Mouse (Mus musculus) ES-Bruce4 (cell line): ENCODE measurements around the gene Tpm4. TPM values are rescaled to one million over a fixed set of nuclear protein-coding genes. Genes with fewer than 3 reads are reported as not detected.

Experiments
- H3K27ac ChIP-seq: 2 replicates; pipeline ENCODE4 v1.5.1; 2012; ENCODE audit warnings: low read length, inconsistent platforms; ENCODE audit not compliant: insufficient read depth
- H3K27me3 ChIP-seq: 2 replicates; pipeline ENCODE4 v1.6.1; 2012; ENCODE audit warnings: mild to moderate bottlenecking, low read length, inconsistent platforms; ENCODE audit not compliant: control insufficient read depth, poor library complexity, insufficient read depth, severe bottlenecking
- H3K36me3 ChIP-seq: 2 replicates; pipeline ENCODE4 v1.6.1; 2012; ENCODE audit warnings: inconsistent platforms, mild to moderate bottlenecking, low read length, moderate library complexity; ENCODE audit not compliant: control insufficient read depth, poor library complexity, insufficient read depth, severe bottlenecking
- H3K4me1 ChIP-seq: one replicate; pipeline ENCODE4 v1.8.1; 2011; ENCODE audit warnings: low read length; ENCODE audit not compliant: control insufficient read depth, insufficient read depth
- H3K4me3 ChIP-seq: 2 replicates; pipeline ENCODE4 v1.5.1; 2011; ENCODE audit warnings: low read depth, mild to moderate bottlenecking, low read length
- H3K9ac ChIP-seq: 2 replicates; pipeline ENCODE4 v1.6.1; 2012; ENCODE audit warnings: low read depth, mild to moderate bottlenecking, inconsistent platforms; ENCODE audit not compliant: poor library complexity, severe bottlenecking
- H3K9me3 ChIP-seq: replicated peaks from 2 replicates; pipeline ENCODE4 v1.6.1; 2012; ENCODE audit warnings: mild to moderate bottlenecking, low read length, inconsistent platforms; ENCODE audit not compliant: control insufficient read depth, poor library complexity, insufficient read depth, severe bottlenecking
- CTCF ChIP-seq: IDR thresholded peaks from one replicate; pipeline ENCODE4 v1.8.1; 2011; ENCODE audit warnings: low read depth, low read length
- EP300 ChIP-seq: IDR thresholded peaks from 2 replicates; pipeline ENCODE4 v1.6.1; 2011; ENCODE audit warnings: low read depth, low read length; ENCODE audit not compliant: insufficient read depth
- POLR2A ChIP-seq: IDR thresholded peaks from one replicate; pipeline ENCODE4 v1.8.1; 2011; ENCODE audit warnings: low read length; ENCODE audit not compliant: insufficient read depth
- polyA plus RNA-seq: library from polyadenylated mRNA; stranded (reverse); fragments of >200 nt; gene quantifications from 2 replicates; pipeline ENCODE4 v1.2.4, GENCODE M21; 2011; ENCODE audit warnings: low read depth; ENCODE audit not compliant: missing spikeins, insufficient read depth, insufficient read length

Tpm4 gene
- polyA plus RNA-seq, 1 experiment = 293 TPM

DNA sequence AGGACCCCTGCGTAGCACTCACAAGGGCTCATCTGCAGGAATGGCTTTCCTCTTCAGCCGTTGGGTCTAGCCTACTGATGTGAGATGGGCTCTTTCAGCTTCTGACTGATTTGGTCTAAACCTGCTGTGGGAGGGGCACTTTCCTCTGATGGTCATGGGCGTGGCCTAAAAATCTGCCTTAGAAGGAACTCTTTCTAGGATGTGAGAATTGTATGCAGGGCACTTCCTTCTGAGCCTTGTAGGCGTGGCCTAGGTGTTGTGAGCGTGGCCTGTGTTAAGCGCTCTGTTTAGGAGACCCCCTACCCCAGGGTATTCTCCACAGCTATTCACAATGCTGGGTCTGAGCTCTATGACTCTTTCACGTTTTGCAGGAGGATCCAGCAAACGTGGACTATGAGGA, 63.2 kb downstream of the Tpm4 start:
- peak overlapping the region; percentile 41 for H3K4me3 ChIP-seq
- peaks cover 3% of the 10 kb centered on the region for H3K4me1 ChIP-seq
- no peaks in the 10 kb centered on the region for H3K36me3 ChIP-seq
- TF ChIP-seq POLR2A = peak; percentile 43
- no peak for TF ChIP-seq CTCF
- TF ChIP-seq EP300 = no peak
- peak overlapping the region; percentile 19 for H3K9ac ChIP-seq
- H3K9me3 ChIP-seq = no peaks in the 10 kb centered on the region; the same call in 1 of the 2 replicates
- H3K27me3 ChIP-seq = no peaks in the 10 kb centered on the region
- H3K27ac ChIP-seq = 0 out of 2 replicates have a peak overlapping the region, but pooled peaks have one; percentile 16

Other genes with a start within 250 kb of the Tpm4 start
- 5.8 and 7.0 TPM in 2 replicates for gene Zfp882, start 226.4 kb upstream of the Tpm4 start, polyA plus RNA-seq
- 20.4 and 21.9 TPM in 2 replicates for gene Zfp617, start 226.3 kb upstream of the Tpm4 start, polyA plus RNA-seq
- 34.7 and 34.8 TPM in 2 replicates for gene Zfp961, start 183.9 kb upstream of the Tpm4 start, polyA plus RNA-seq
- not detected in 2 replicates for gene Cyp4f18, start 125.3 kb upstream of the Tpm4 start, polyA plus RNA-seq
- not detected in 2 replicates for gene Olfr372, start 93.8 kb upstream of the Tpm4 start, polyA plus RNA-seq
- 0.15 TPM in 1 of 2 replicates, not detected in the other for gene Olfr373, start 51.8 kb upstream of the Tpm4 start, polyA plus RNA-seq
- gene Olfr374, start 27.9 kb upstream of the Tpm4 start, polyA plus RNA-seq = 0.37 and 0.53 TPM in 2 replicates
- 108 and 115 TPM in 2 replicates for gene Rab8a, start 26.2 kb downstream of the Tpm4 start, polyA plus RNA-seq
- 0.49 TPM in 1 of 2 replicates, not detected in the other for gene Hsh2d, start 54.7 kb downstream of the Tpm4 start, polyA plus RNA-seq
- gene Cib3, start 77.9 kb downstream of the Tpm4 start, polyA plus RNA-seq = not detected in 2 replicates
- gene Gm11034, start 78.7 kb downstream of the Tpm4 start, polyA plus RNA-seq = not detected in 2 replicates
- 45.1 and 50.4 TPM in 2 replicates for gene Fam32a, start 84.8 kb downstream of the Tpm4 start, polyA plus RNA-seq
- 26.0 and 30.1 TPM in 2 replicates for gene Ap1m1, start 105.0 kb downstream of the Tpm4 start, polyA plus RNA-seq
- 2.3 and 4.5 TPM in 2 replicates for gene Gm10282, start 170.3 kb downstream of the Tpm4 start, polyA plus RNA-seq
- gene Klf2, start 184.1 kb downstream of the Tpm4 start, polyA plus RNA-seq = 44.7 and 47.0 TPM in 2 replicates